Mouse (Mus musculus) myocyte (in vitro differentiated cells): ENCODE measurements around the gene Hsdl2.

Experiments used
- E2F4 ChIP-seq: IDR thresholded peaks from one replicate; pipeline ENCODE4 v1.6.1; 2011; ENCODE audit warnings: mild to moderate bottlenecking, control low read depth, moderate library complexity; ENCODE audit not compliant: insufficient read depth
- MAX ChIP-seq: IDR thresholded peaks from one replicate; pipeline ENCODE4 v1.6.1; 2011; ENCODE audit warnings: low read depth, mild to moderate bottlenecking, control low read depth
- MYOD1 ChIP-seq, 3 experiments: IDR thresholded peaks; one replicate each; pipeline ENCODE4 v1.6.1; 2011; ENCODE audit warnings: control low read depth in 2 of 3, low read depth in 2 of 3, mild to moderate bottlenecking in 2 of 3, moderate library complexity in 1 of 3; ENCODE audit not compliant: insufficient read length in 2 of 3, control insufficient read depth in 1 of 3
- MYOG ChIP-seq, 3 experiments: IDR thresholded peaks; one replicate each; pipeline ENCODE4 v1.6.1; 2011; ENCODE audit warnings: control low read depth in 2 of 3, low read depth in 2 of 3, mild to moderate bottlenecking in 2 of 3; ENCODE audit not compliant: insufficient read length in 2 of 3, control insufficient read depth in 1 of 3, insufficient read depth in 1 of 3
- POLR2A ChIP-seq: IDR thresholded peaks from one replicate; pipeline ENCODE4 v1.6.1; 2011; ENCODE audit warnings: low read depth, mild to moderate bottlenecking, control low read depth, moderate library complexity; ENCODE audit not compliant: insufficient read length
- SRF ChIP-seq: IDR thresholded peaks from one replicate; pipeline ENCODE4 v1.6.1; 2011; ENCODE audit warnings: low read depth; ENCODE audit not compliant: control insufficient read depth, insufficient read length
- TCF12 ChIP-seq: IDR thresholded peaks from one replicate; pipeline ENCODE4 v1.6.1; 2011; ENCODE audit warnings: mild to moderate bottlenecking, control low read depth; ENCODE audit not compliant: poor library complexity, insufficient read depth, severe bottlenecking
- USF1 ChIP-seq: IDR thresholded peaks from one replicate; pipeline ENCODE4 v1.6.1; 2011; ENCODE audit warnings: low read depth, mild to moderate bottlenecking, control low read depth, moderate library complexity

DNA sequence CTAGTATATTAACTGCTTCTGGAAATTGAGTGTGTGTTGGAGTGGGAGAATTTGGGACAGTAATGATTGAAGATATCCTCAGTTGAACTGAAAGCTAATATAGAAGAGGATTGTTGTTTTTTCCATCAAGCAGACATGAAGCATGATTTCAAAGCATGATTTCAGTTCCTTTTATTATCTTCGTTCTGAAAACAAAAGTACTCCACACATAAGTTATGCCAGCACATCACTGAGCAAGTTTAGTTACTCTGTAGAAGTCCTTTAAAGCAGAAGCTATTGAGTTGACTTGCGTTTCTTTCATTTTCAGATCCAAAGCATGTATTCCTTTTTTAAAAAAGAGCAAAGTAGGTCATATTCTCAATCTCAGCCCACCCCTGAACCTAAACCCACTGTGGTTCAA lies 15.2 kb downstream of the Hsdl2 start:
- TF ChIP-seq POLR2A: no peak
- TF ChIP-seq E2F4: no peak
- no peak for TF ChIP-seq SRF
- no peak for TF ChIP-seq USF1
- TF ChIP-seq MAX: no peak
- TF ChIP-seq TCF12: no peak
- no peak for TF ChIP-seq MYOD1 (IDR thresholded peaks at IDR 0.05; ENCODE audit: control insufficient read depth in 1 of 3, insufficient read length in 2 of 3, low read depth in 2 of 3)
- no peak for TF ChIP-seq MYOG (IDR thresholded peaks at IDR 0.05; ENCODE audit: control insufficient read depth in 1 of 3, insufficient read depth in 1 of 3, insufficient read length in 2 of 3, low read depth in 2 of 3)
